Mouse (Mus musculus) left cerebral cortex, postnatal 4 days (tissue): Measurements from ENCODE around the gene Magix. TPM values are rescaled to one million over a fixed set of nuclear protein-coding genes. Genes with fewer than 3 reads are reported as not detected.
A peak's percentile ranks its signal among the peaks of the same experiment; 100 is the strongest.

ENCODE experiments used
- DNase-seq: peaks from one replicate; pipeline ENCODE4 v3.0.0-alpha.2; 2022
- intact Hi-C: fragments of 180-260 bp; cut with DNase I; formaldehyde crosslinking; loops from one replicate; pipeline ENCODE4 v1.15.1; 2025
- total RNA-seq, 2 experiments: library from RNA; stranded (reverse); gene quantifications; 2 replicates each; pipeline ENCODE4 v1.2.3; 2021

Gene Magix
- total RNA-seq, 2 experiments from 2014 or later = 0.22 to 0.38 TPM

DNA sequence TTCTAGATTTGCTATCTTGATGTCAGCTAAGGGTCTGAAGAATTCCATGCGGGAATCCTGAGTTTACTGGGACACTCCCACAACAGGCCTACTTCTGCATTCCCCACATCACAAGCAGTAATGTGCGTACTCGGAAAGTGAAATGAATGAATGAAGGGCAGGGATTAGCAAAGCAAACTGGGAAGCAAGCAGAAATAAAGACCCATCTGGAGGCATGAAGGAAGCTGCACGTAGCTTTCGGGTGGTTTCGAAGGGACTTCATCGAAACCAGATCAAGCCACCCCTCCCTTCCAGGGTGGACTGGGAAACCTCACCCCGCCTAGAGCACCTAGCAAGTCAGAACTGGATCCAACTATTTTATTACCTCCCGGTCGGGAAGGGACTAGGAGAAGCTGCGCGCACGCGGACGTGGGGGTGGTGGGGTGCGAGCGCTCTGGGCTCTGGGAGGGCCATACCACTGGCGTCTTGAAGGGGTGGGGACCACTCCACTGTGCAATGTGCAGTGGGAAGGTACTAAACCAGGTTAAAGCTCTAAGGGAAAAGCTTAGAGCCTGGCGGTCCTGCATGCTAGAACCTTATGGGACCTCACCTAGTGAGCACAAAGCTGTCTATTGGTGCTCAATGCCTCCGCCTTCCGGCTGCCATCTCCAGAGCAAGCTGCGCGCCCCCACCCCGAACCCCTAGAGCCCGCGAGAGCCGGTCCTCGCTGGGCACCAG is 6.6 kb downstream of the Magix start:
- DNase-seq = no peak
- intact Hi-C loops = no loop called here

DNA sequence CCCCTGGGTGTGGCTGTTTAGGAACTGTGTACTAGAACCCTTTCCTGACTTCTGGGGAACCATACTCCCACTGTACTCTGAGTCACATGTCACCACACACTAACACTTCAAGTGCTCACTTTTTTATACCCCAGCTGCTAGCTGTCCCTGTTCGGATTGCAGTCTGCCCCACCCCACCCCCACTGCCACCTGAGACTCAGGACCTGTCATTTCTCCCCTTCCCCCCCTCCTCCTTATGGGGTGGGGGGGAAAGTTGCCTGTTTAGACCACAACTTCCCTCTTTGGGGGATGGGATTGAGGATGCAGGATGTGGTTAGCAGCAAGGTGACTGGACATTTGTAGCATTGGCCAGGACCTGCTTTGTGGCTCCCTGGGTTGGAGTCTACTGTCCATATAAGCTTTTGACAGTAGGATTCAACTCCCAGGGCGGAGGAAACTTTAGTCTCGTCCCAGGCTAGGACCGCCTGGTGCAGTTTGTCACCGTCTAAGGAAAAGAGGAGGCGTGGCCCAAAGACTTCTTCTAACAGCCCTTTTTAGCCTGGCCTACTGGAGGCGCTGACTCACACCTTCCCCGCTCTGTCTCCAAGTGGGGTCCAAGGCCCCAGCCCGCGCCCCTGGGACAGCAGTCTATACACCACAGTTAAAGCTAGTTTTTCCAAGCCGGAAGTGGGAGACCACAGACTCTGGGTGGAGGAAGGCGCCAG is 7.3 kb downstream of the Magix start:
- intact Hi-C loops = no loop called here
- no peak for DNase-seq

DNA sequence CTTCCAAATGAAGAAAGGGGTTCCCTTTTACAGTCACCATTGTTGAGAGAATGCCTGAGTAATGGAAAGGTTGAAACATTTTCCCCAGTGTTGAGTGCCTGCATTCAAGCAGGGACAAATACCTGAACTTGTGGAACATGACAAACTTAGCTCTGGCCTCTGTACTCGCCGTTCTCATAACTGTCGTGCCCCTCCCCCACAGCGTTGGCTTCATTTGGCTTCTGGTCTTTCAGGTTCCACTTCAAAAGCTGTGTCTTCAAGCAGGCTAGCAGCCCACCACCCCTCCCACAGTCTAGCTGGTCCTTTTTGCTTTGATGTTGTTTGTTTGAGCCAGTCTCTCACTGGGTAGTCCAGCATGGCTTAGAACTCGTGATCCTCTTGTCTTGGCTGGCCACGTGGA is 8.3 kb downstream of the Magix start:
- intact Hi-C loops = no loop called here
- no peak for DNase-seq

DNA sequence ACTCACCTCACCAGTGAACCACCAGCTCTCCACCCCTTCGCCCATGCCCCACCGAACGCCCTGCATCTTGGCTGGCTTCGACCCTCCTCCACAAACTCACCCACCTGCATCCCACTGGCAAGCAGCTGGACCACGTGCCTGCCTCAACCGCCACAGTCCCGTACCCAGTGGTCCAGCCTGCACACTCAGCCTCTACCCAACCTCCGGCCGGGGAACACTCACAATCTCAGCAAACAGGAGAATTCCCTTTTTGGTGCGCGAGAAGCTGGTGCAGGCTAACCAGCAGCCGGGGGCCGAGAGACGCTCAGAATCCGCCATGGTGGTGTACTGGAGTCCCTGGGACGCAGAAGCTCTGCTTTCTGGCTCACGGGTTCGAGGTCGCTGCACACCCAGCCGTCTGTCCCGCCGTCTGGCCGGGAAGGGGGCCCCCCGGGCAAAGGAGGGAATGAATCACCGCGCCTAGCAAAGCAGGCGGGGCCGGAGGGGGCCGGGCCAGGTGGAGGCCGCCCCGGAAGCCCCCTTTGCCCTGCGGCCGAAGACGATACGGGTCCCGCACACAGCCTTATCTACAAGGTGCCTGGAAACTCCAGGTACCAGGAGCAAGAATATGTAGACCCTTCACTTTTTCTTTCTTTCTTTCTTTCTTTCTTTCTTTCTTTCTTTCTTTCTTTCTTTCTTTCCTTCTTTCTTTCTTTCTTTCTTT is 10.0 kb downstream of the Magix start, which contains the start of gene Plp2:
TSS of gene Plp2 (minus strand) at position 470 of the 703 bp plus-strand sequence.
- intact Hi-C loops = no loop called here
- DNase-seq = peak; percentile 21

DNA sequence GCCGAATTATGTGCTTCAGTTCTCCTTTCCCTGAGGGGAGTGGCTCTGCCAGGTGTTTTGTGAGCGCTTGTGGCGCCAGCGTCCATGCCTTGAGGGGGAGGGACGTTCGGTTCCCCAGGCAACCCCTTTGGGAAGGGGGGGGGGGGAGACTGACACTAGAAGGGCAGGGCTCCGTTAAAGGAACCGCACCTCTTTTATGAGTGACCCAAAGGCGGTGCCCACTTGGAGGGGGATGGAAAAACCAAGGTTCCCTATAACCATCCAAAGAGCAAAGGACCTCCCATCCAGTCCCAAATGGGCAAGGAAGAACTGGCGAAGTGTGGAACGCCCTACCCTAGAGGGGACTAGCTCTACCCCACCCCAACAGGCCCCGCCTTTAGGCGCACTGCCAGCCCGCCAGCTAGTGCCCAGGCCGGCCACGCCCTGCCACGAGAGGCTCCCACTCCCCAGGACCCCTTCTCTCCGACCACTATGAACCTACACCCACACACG is 10.6 kb downstream of the Magix start:
- intact Hi-C loops = no loop called here
- peak; percentile 75 for DNase-seq

DNA sequence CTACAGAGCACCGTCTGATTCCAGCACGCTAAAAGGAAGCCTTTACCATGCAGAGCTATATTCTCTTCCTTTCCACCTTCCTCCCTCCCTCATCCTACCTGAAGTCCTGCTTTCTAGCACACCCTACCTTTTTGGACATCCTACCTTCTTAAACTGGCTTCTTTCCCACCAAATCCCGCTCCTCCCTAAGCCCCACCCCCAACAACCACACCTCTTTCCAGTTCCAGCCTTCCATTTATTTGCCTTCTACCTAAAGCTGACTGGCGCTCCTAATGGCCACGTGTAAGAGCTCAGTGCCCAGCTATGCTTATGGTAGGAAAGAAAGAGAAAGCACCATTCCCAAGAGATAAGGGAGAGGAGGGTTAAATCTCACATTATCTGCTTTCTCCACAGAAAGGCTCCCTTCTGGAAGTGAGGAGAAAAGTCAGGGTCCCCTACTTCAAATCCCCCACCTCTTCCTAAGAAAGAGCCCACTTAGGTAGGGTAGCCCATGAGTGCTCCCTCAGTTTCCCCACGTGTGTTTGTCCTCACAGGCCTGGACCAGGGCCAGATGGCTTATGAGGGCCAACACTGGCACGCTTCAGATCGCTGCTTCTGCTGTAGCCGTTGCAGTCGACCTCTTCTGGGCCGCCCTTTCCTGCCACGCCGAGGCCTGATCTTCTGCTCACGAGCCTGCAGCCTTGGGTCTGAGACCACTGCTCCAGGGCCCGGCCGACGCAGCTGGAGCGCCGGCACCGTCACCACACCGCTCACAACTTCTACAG is 15.1 kb downstream of the Magix start:
- DNase-seq = no peak
- intact Hi-C loops = no loop called here

DNA sequence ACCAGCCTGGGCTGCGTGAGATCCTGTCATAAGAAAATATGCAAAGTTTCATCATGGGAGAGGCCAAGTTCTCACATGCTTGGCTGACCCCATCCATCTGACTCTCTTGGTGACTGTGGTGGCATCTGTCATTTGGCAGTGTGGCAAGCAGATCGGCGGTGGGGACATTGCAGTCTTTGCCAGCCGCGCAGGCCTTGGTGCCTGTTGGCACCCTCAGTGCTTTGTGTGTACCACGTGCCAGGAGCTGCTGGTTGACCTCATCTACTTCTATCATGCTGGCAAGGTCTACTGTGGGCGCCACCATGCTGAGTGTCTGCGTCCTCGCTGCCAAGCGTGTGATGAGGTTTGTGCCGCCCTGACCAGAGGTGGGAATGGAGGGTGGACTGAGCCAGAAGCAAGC is 16.3 kb downstream of the Magix start:
- intact Hi-C loops = no loop called here
- DNase-seq = peak; percentile 88

DNA sequence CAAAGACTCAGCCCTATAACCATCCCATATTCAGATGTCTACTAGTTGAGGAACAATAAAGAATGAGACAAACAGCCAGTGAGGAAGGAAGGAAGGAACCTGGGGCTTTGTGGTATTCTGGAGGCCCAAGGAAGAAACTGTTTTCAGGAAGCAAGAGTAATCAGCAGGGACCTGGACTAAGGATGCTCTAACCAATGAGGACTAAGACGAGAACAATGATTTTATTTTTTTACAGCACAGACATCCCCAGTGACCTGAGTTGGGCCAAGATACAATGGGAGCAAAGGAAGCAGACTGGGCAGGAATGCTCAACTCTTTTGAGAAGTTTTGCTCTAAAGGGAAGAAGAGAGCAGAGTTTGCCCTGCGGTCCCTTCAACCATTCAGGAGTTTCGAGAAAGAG is 18.1 kb downstream of the Magix start:
- no peak for DNase-seq
- intact Hi-C loops = no loop called here

DNA sequence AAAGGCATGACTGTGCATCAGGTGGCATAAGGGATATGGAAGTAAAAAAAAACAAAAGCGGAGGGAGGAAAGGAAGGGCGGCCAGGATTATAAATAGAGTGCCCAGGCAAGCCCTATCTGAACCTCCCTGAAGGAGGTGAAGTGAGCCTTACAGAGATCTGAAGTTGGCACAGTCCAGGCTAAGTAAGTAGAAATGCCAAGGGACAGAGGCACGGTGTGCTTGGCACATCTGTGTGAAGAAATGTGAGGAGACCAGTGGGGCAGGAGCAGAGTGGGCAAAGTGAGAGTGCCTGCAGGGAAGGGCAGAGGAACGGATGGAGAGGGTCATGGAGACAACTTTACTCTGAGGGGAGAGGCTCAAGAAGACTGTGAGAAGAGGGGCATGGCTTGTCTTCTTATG is 20.0 kb downstream of the Magix start:
- intact Hi-C loops = no loop called here
- DNase-seq = no peak

DNA sequence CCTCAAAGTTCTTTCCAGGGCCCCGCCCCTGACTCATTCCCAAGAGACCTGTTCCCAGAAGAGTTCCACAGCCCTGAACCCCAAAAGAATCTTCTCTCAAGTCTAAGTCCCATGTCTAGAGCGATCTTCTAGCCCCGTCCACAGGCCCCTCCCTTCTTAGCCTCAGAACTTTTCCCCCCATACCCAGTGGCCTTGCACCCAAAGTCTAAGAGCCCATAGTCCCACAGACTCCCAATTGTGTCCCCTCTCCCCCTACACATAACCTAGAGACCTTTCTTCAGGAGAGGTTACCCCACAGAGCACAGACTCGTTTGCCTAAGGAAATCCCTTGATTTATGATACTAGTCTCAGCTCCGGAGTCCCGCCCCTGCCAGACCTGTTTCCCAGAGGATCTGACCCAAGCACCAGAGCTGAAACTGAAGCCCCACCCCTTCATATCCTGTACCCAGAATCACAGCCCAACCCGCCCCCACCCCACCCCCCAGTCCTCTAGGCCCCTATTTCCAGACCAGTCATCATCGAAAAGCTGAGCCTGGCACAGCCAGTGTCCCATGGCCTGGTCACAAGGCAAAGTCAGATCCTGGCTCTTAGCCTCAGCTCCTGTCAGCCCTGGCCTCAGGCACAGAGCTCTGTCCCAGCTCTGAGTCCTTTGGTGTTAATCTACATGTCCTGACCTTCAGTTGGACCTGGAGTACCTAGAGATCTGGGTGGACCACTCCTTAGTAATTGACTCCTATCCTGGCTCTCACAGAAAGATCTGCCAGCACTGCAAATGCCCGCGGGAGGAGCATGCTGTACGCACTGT is 22.1 kb downstream of the Magix start:
- intact Hi-C loops = no loop called here
- DNase-seq = no peak

DNA sequence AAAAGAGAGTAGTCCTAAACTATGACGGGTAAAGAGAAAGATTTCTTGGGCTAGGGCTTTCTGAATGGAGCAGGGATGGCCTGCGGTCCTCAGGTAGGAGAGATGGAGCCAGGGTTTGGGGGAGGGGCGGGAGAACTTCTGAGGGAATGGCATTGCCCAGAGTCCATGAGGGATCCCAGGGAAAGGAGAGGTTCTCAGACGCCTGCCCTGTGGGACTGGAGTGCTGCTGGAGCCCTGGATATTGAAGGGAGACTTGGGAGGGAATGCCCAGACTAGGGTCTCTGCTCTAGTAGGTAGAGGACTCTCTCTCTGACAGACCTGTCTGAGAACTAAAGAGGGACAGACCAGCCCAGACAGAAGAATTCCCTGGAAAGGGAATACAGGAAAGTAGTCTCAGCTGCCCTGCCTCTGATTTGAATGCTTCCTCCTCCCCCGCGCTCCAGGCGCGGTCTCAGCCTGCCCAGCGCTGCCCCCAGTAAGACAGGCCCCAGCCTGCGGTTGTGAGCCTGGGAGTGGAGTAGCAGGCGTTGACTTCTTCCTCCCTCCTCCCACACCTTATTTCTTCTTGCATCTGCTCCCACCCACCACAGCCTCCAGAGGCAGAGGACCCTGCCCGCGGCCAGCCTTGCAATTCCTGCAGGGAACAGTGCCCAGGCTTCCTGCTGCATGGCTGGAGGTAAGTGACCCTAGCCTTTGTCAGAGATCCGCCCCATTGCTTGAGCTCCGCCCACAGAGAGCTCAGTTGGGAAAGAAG is 22.8 kb downstream of the Magix start:
- DNase-seq = no peak
- intact Hi-C loops = no loop called here

DNA sequence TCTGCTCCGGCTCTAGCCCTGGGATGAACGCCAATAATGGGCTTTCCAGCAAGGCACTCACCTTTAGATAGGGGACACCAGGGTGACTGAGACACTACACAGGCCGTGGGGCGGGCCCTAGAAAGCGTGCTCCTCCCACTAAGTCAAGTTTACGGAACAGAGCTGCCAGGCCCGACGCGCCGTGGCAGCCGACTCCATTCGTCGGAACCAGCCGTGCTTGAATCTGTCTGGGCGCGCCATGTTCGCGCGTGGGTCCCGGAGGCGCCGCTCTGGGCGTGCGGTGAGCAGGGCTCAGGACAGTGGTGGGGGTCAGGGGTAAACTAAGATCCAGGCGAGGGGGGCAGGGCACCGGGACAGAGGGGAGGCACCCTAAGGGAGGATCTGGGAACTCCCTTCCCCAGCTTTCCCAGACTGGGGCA is 23.8 kb downstream of the Magix start, which contains the start of gene Prickle3:
TSS of gene Prickle3 (plus strand) at position 40 of the 419 bp plus-strand sequence.
- intact Hi-C loops = no loop called here

DNA sequence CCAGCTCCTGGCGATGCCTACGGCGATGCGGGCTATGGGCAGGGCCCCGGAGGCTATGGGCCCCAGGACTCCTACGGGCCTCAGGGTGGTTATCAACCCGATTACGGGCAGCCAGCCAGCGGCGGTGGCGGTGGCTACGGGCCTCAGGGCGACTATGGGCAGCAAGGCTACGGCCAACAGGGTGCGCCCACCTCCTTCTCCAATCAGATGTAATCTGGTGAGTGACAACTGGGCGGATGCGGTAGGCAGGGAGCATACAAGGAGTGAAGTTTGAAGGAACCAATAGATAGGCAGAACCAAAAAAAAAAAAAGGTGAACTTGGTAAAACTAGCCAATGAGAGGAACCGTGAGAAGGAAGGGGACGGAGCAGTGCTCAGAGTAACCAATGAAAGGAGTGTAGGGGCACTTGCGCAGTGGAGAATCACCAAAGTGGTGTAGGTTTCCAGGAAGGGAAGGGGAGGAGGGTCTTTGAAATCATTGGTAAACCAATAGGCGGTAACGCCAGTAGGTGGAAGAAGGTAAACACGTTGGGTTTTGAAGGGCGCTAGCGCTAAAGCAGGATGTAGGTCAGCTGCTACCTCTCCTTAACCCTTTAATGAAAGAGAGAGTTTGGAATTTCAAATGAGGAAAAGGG is 32.3 kb downstream of the Magix start:
- peak; percentile 79 for DNase-seq
- intact Hi-C loops = loop anchor here (10.0 kb wide), 2 partner anchors 174 to 224 kb away; no protein-coding TSS in a partner anchor

More for the DNA sequence above, 23.8 kb downstream of the Magix start, which contains the start of gene Prickle3:
- DNase-seq = peak; percentile 43

DNA sequence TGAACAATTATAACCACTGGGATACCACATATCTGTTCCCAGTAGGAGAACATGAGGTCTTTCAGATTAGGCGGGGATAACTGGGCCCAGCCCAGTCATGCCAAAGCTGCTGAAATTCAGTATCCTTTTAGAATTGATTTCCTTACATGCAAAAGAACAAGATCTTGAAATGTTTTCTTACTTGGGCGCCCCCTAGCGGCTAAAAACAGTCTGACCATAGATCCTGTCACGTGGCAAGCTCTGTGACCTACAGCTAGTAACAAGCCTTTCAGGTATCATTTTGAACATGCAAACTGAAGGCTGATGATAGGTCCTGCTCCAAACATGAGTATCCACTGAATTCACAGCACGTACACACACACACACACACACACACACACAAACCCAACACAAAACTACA is 35.7 kb downstream of the Magix start:
- intact Hi-C loops = loop anchor here (10.0 kb wide), 2 partner anchors 171 to 221 kb away; no protein-coding TSS in a partner anchor
- peak; percentile 82 for DNase-seq

DNA sequence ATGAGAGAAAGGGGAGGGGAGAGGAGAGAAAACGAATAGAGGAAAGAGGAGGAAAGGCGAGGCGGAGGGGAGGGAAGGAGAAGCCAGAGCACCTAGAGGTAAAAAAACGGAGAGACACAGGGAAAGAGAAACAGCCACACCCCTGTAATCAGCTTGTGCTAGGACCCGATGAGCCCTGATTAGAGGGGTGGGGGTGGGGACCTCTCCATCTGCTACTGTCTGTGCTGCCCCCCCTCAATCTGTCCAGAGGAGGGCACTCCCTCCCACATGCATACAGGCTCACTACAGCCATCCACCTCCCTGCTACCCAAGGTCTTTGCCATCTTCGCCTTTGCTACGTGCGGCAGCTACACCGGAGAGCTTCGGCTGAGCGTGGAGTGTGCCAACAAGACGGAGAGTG is 40.3 kb downstream of the Magix start:
- peak; percentile 33 for DNase-seq
- intact Hi-C loops = loop anchor here (10.0 kb wide), 2 partner anchors 166 to 216 kb away; no protein-coding TSS in a partner anchor

DNA sequence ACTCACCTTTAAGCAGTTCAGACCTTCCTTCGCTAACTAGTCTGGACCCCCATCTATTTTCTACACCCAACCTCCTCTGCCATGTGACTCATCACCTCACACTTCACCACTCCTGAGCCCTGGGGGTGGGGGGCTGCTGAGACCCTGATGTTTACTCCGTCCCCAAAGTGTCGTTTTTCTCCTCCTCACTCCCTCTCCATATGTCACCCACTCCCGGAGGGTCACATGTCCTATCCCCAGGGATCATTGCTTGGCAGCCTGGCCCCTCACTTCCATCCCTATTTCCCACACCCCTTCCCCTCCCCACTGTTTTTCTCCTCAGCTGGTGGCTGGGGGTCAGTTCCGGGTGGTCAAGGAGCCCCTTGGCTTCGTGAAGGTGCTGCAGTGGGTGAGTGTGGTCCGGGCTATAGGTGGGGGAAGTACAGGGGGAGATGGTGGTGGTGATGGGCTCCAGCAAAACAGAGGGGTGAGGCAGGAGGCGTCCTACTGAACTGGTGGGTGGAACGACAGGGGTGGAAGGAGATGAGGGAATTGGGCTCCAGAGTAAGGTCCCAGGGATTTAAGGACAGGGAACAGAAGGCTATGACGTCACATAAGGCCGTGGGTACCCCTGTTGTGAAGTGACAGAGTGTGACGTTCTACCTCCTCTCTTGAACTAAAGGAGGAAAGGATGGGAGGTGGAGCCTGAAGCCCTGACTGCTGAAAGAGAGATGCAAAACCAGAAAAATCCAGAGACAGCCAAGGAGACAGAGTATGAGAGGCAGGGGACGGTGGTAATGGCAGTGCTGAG is 41.3 kb downstream of the Magix start:
- intact Hi-C loops = loop anchor here (10.0 kb wide), 2 partner anchors 165 to 215 kb away; no protein-coding TSS in a partner anchor
- peak; percentile 47 for DNase-seq

DNA sequence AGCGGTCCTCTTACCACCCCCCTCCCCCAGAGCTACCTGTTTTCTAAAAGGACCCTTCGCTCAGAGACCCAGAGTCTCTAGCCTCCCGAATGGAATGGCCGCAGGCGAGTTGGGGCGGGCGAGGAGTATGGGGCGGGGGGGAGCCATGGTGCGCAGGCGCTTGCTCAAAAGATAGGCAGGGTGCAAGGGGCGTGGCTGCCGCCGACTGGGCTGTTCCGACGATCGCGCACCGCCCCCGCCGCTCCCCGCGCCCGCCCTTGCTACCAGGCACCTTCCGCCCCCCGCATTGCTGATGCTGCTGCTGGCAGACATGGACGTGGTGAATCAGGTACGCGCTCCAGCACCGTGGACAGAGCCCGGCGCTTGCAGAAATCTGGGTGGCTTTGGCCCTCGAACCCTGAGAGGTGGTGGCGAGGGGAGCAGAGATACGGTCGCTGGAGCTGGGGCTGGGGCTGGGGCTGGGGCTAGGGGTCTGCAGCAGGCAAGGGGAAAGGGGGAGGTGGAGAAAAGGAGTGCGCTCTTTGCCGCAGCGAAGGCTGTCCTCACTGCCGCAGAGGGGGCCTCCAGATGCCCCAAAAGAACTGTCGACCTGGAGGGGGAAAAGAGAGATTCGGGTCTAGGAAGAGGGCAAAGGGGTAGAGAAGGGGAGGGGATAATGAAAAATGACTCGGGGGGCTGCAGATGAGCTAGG is 42.5 kb downstream of the Magix start, which contains the start of gene Syp:
TSS of gene Syp (plus strand) at position 71 of the 691 bp plus-strand sequence.
- DNase-seq = peak; percentile 90
- intact Hi-C loops = no loop called here
